Mouse (Mus musculus): ENCODE data around the gene Golga5.

- no peak for TF ChIP-seq POLR2A (IDR thresholded peaks at IDR 0.05; ENCODE audit: control insufficient read depth, extremely low read depth, insufficient read depth, low read length, poor library complexity)
- TF ChIP-seq CTCF (IDR thresholded peaks at IDR 0.05; ENCODE audit: borderline replicate concordance, control insufficient read depth, extremely low read depth, insufficient read depth, low read length, poor library complexity): no peak
Observed at GRCm38 (mm10) chr12:102422623-102423320, 46.2 kb upstream of the Golga5 start.

Data from thymus, adult 2 months (tissue).